Mouse (Mus musculus): ENCODE measurements at regions not wholly inside any gene's neighbourhood (a gene's known extent, or its start where the extent isn't known, plus 50 kb on each side); places are given as distances from the start of the nearest gene placed in this dataset.

GRCm38 (mm10) chr13:118849541-118849940, 179.9 kb downstream of the Fgf10 start:
- no peak for DNase-seq (ENCODE audit: low read depth in 2 of 2, low spot score in 2 of 2)

GRCm38 (mm10) chr13:118850708-118851107, 181.1 kb downstream of the Fgf10 start:
- no peak for DNase-seq (ENCODE audit: low read depth in 2 of 2, low spot score in 2 of 2)

- DNase-seq (ENCODE audit: low read depth in 2 of 2, low spot score in 2 of 2) = no peak
Observed at GRCm38 (mm10) chr13:118886339-118886810, 216.8 kb downstream of the Fgf10 start.

- no peak for DNase-seq (ENCODE audit: low read depth in 2 of 2, low spot score in 2 of 2)
Observed at GRCm38 (mm10) chr13:118895079-118895478, 225.5 kb downstream of the Fgf10 start.

GRCm38 (mm10) chr13:118901950-118902349, 232.4 kb downstream of the Fgf10 start:
- DNase-seq (ENCODE audit: low read depth in 2 of 2, low spot score in 2 of 2) = no peak

- DNase-seq (ENCODE audit: low read depth in 2 of 2, low spot score in 2 of 2) = no peak
Observed at GRCm38 (mm10) chr13:118910351-118910750, 240.8 kb downstream of the Fgf10 start.

- DNase-seq (ENCODE audit: low read depth in 2 of 2, low spot score in 2 of 2) = no peak
Observed at GRCm38 (mm10) chr13:118940786-118941185, 271.2 kb downstream of the Fgf10 start.

GRCm38 (mm10) chr13:118966120-118966676, 296.6 kb downstream of the Fgf10 start:
- DNase-seq (ENCODE audit: low read depth in 2 of 2, low spot score in 2 of 2) = no peak

- DNase-seq (ENCODE audit: low read depth in 2 of 2, low spot score in 2 of 2) = no peak
Observed at GRCm38 (mm10) chr13:118967707-118968106, 298.1 kb downstream of the Fgf10 start.

GRCm38 (mm10) chr13:118975008-118975407, 305.4 kb downstream of the Fgf10 start:
- no peak for DNase-seq (ENCODE audit: low read depth in 2 of 2, low spot score in 2 of 2)

- DNase-seq (ENCODE audit: low read depth in 2 of 2, low spot score in 2 of 2) = no peak
Observed at GRCm38 (mm10) chr13:118975519-118975918, 305.9 kb downstream of the Fgf10 start.

GRCm38 (mm10) chr13:118979505-118979904, 309.9 kb downstream of the Fgf10 start:
- DNase-seq (ENCODE audit: low read depth in 2 of 2, low spot score in 2 of 2) = no peak

GRCm38 (mm10) chr13:118981196-118981810, 311.7 kb downstream of the Fgf10 start:
- no peak for DNase-seq (ENCODE audit: low read depth in 2 of 2, low spot score in 2 of 2)

- no peak for DNase-seq (ENCODE audit: low read depth in 2 of 2, low spot score in 2 of 2)
Observed at GRCm38 (mm10) chr13:118985285-118985684, 315.7 kb downstream of the Fgf10 start.

GRCm38 (mm10) chr13:119025305-119025975, 355.8 kb downstream of the Fgf10 start:
- DNase-seq (ENCODE audit: low read depth in 2 of 2, low spot score in 2 of 2) = no peak

GRCm38 (mm10) chr13:119039616-119040015, 370.0 kb downstream of the Fgf10 start:
- DNase-seq (ENCODE audit: low read depth in 2 of 2, low spot score in 2 of 2) = no peak

- DNase-seq (ENCODE audit: low read depth in 2 of 2, low spot score in 2 of 2) = no peak
Observed at GRCm38 (mm10) chr13:119045112-119045511, 375.5 kb downstream of the Fgf10 start.

- DNase-seq (ENCODE audit: low read depth in 2 of 2, low spot score in 2 of 2) = no peak
Observed at GRCm38 (mm10) chr13:119068745-119069580, 359.4 kb upstream of the Paip1 start.

- DNase-seq (ENCODE audit: low read depth in 2 of 2, low spot score in 2 of 2) = no peak
Observed at GRCm38 (mm10) chr13:119069581-119069936, 358.8 kb upstream of the Paip1 start.

GRCm38 (mm10) chr13:119079243-119079642, 349.2 kb upstream of the Paip1 start:
- no peak for DNase-seq (ENCODE audit: low read depth in 2 of 2, low spot score in 2 of 2)

GRCm38 (mm10) chr13:119081691-119082090, 346.7 kb upstream of the Paip1 start:
- DNase-seq (ENCODE audit: low read depth in 2 of 2, low spot score in 2 of 2) = no peak

- no peak for DNase-seq (ENCODE audit: low read depth in 2 of 2, low spot score in 2 of 2)
Observed at GRCm38 (mm10) chr13:119117906-119118305, 310.5 kb upstream of the Paip1 start.
